Mouse (Mus musculus) hindbrain, embryonic 15.5 days (tissue): Measurements from ENCODE around the gene 9330182L06Rik. TPM values are rescaled to one million over a fixed set of nuclear protein-coding genes. Genes with fewer than 3 reads are reported as not detected.
A peak's percentile ranks its signal among the peaks of the same experiment; 100 is the strongest.

Source experiments
- ATAC-seq: fragments of 200-750 bp; cut with Nextera tagmentation; 2 replicates; pipeline ENCODE4 v1.8.0; 2017; ENCODE audit warnings: low read depth, moderate number of reproducible peaks, moderate TSS enrichment; ENCODE audit not compliant: low FRiP score
- H3K27ac ChIP-seq: fragments of 300-500 bp; sonication (generic); replicated peaks from 2 replicates; pipeline ENCODE4 v1.5.1; 2015; ENCODE audit warnings: mild to moderate bottlenecking, inconsistent platforms
- H3K27me3 ChIP-seq: fragments of 300-500 bp; sonication (generic); 2 replicates; pipeline ENCODE4 v1.6.1; 2015; ENCODE audit warnings: control low read depth, inconsistent platforms
- H3K36me3 ChIP-seq: fragments of 300-500 bp; sonication (generic); 2 replicates; pipeline ENCODE4 v1.6.1; 2015; ENCODE audit warnings: control low read depth, inconsistent platforms
- H3K4me1 ChIP-seq: fragments of 300-500 bp; sonication (generic); replicated peaks from 2 replicates; pipeline ENCODE4 v1.6.1; 2015; ENCODE audit warnings: control low read depth, inconsistent platforms
- H3K4me2 ChIP-seq: fragments of 300-500 bp; sonication (generic); 2 replicates; pipeline ENCODE4 v1.6.1; 2015; ENCODE audit warnings: moderate library complexity, mild to moderate bottlenecking, inconsistent platforms
- H3K4me3 ChIP-seq: fragments of 300-500 bp; sonication (generic); 2 replicates; pipeline ENCODE4 v1.5.1; 2015; ENCODE audit warnings: mild to moderate bottlenecking, inconsistent platforms
- H3K9ac ChIP-seq: fragments of 300-500 bp; sonication (generic); 2 replicates; pipeline ENCODE4 v1.6.1; 2015; ENCODE audit warnings: inconsistent platforms
- H3K9me3 ChIP-seq: fragments of 300-500 bp; sonication (generic); 2 replicates; pipeline ENCODE4 v1.6.1; 2016; ENCODE audit warnings: control low read depth, inconsistent platforms
- WGBS: fragments of 180-500 bp; shearing (Covaris S2); methylation state at CpG from one replicate; pipeline ENCODE4 v1.1.7; 2015; 5-methylcytosine and 5-hydroxymethylcytosine counted together
- polyA plus RNA-seq: library from polyadenylated mRNA; unstranded; fragments of >200 nt; fragmentation: Nextera tagmentation; extraction: Ambion mirVana; gene quantifications from 2 replicates; pipeline ENCODE4 v1.2.1, GENCODE M21; 2015

Gene 9330182L06Rik
- polyA plus RNA-seq = 23.3 and 25.7 TPM in 2 replicates

DNA sequence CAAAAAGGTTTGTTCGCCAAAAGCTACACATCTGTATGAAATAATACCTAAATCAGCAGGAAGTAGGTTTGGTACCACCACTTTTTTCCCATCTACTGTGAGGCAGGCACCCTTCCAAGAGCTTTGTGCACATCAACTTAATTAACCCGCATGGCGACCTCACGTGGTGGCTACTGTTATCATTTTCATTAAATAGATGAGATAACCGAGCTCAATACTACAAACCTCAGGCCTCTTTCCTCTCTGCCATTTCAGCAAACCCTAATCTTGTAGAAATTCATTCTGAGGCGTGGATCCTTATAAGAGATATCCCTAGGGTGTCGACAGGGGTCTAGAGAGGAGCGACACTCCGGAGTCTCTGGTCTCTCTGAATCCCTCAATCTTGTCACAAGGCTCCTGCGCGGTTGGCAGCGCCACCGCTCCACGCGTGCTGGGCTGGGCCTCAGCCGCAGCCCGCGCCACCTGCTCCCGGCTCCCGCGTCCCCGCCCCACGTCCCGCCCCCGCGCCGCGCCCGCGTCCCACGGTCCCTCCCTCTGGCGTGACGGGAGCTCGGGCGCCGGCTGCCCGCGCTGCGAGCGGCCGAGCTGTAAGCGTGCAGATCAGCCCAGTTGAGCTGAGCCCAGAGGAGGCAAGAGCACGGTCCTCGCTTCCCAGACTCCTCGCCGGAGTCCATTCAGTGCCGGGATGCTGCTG is at the start of gene 9330182L06Rik:
9330182L06Rik (plus strand) TSS at position 533 of the 694 bp plus-strand sequence.
- no peaks in the 10 kb centered on the region for H3K9me3 ChIP-seq
- peak; percentile 96 for ATAC-seq
- no peaks in the 10 kb centered on the region for H3K36me3 ChIP-seq
- H3K9ac ChIP-seq = peak within 1 kb of the TSS; percentile 81
- H3K4me1 ChIP-seq = peaks cover 27% of the 10 kb centered on the region
- H3K4me2 ChIP-seq = peak within 1 kb of the TSS; percentile 83
- WGBS = under 1% methylated on average over 47 of the region's 47 CpGs
- peak within 1 kb of the TSS; percentile 97 for H3K27ac ChIP-seq
- peak within 1 kb of the TSS; percentile 90 for H3K4me3 ChIP-seq
- no peaks in the 10 kb centered on the region for H3K27me3 ChIP-seq

DNA sequence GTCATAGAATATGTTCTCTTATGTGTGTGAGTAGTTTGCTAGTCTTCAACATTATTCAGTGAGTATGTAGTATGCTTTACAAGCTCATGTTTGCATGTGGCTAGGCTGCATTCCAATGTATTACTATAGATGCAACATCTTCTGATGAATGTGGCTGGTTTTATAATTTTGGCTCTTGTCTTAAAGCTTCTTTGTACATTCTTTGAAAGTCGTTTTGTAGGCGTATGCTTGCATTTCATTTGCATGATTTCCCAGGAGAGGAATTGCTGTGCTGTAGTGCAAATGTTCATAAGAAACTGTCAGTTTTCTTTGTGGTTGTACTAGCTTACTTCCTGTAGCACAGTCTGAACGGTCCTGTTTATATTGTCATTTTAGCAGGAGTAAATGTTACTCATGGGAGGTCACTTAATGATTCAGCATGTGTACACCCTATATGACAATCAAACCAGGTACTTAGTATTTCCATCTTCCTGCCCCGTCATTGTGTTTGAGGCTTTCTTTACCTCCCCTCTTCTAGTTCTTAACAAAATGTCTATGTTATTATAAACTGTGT is 38.4 kb upstream of the 9330182L06Rik start:
- Histone ChIP-seq H3K4me2 (no peak overlapping the region), H3K27ac (no peak overlapping the region), H3K4me3 (no peak overlapping the region), H3K27me3 (no peaks in the 10 kb centered on the region), H3K9ac (no peak overlapping the region), H3K9me3 (no peaks in the 10 kb centered on the region), H3K4me1 (no peaks in the 10 kb centered on the region), H3K36me3 (no peaks in the 10 kb centered on the region)
- no peak for ATAC-seq
- 71% methylated on average over 4 of the region's 4 CpGs for WGBS

DNA sequence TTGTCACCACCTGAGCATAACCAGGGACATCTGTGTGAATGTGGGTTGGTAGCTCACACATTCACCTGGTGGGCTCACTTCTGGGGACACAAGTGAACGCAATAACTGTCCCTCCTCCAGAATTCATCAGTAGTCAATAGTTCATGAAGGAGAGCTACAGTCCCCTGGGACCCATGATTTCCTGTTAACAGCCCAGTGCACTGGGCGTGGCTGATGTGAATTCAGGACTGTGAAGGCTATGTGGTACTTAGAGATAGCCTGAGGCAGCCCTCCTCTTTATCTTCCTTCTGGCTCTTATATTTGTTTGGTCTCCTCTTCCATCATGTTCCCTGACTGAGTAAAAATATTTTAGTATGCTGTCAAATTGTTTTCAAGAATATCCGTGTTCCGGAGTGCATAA is 1.6 kb upstream of the 9330182L06Rik start:
- ATAC-seq = no peak
- WGBS = 64% methylated on average over 4 of the region's 4 CpGs
- H3K4me3 ChIP-seq = no peak overlapping the region
- no peak overlapping the region for H3K4me2 ChIP-seq
- H3K4me1 ChIP-seq = peaks cover 27% of the 10 kb centered on the region
- no peaks in the 10 kb centered on the region for H3K9me3 ChIP-seq
- no peak overlapping the region for H3K27ac ChIP-seq
- H3K36me3 ChIP-seq = no peaks in the 10 kb centered on the region
- no peak overlapping the region for H3K9ac ChIP-seq
- H3K27me3 ChIP-seq = no peaks in the 10 kb centered on the region

DNA sequence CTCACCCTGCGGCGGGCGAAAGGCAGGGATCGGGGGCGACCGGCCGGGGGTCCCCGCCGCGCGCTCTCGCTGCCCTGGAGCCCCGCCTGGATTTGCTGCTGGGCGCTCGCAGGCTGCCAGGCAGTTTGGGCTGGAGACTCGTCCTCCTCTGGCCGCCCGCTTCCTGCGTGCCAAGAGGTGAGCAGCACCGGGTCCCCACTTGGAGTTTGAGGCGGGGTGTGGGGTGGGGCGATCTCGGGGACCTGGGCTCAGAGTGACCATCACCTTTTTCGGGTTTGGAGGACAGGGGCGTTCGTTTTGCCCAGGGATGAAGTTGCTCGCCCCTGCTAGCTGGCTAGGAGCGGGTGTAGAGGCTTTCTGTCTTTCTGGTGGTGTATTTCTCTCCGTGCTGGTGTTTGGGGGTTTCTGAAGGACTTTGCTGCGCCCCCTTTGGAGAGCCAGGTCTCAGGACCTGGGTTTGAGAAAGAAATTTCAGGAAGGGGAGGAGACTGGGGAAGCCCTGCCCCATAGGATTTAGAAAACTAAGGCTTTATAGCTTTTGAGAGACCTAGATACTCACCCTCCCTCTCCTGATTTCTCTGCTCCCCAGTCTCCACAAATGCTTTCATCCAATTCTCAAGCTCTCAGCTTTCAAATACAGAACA is 484 bp downstream of the 9330182L06Rik start:
- Histone ChIP-seq H3K9me3 (no peaks in the 10 kb centered on the region), H3K27me3 (no peaks in the 10 kb centered on the region), H3K4me2 (peak overlapping the region; percentile 83), H3K9ac (peak overlapping the region; percentile 81), H3K4me3 (peak overlapping the region; percentile 90), H3K4me1 (peaks cover 27% of the 10 kb centered on the region), H3K36me3 (no peaks in the 10 kb centered on the region), H3K27ac (peak overlapping the region; percentile 97)
- ATAC-seq = peak; percentile 87; the same call in 1 of the 2 replicates
- WGBS = 0% methylated on average over 30 of the region's 30 CpGs

DNA sequence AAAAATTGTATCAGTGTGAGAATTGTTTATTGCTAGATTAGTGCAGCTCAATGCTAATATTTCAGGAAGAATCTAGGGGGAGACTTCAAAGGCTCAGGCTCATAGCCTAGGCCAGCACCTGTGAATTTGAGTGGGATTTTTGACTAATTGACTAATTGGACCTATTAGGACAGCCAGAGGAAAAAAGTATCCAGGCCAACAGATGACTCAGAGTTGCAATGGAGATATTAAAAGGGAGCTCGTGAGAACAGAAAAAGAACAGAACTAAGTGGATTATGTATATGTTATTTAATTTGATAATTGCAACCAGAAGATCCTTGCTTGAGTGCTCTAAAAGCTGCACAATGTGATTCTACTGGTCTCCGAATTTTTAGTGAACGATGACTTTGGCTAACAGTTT is 3.7 kb downstream of the 9330182L06Rik start:
- peaks cover 27% of the 10 kb centered on the region for H3K4me1 ChIP-seq
- no peak for ATAC-seq
- no peak overlapping the region for H3K4me2 ChIP-seq
- no peaks in the 10 kb centered on the region for H3K9me3 ChIP-seq
- H3K9ac ChIP-seq = no peak overlapping the region
- H3K4me3 ChIP-seq = no peak overlapping the region
- no peak overlapping the region for H3K27ac ChIP-seq
- 86% methylated on average over 3 of the region's 3 CpGs for WGBS
- H3K36me3 ChIP-seq = no peaks in the 10 kb centered on the region
- H3K27me3 ChIP-seq = no peaks in the 10 kb centered on the region

DNA sequence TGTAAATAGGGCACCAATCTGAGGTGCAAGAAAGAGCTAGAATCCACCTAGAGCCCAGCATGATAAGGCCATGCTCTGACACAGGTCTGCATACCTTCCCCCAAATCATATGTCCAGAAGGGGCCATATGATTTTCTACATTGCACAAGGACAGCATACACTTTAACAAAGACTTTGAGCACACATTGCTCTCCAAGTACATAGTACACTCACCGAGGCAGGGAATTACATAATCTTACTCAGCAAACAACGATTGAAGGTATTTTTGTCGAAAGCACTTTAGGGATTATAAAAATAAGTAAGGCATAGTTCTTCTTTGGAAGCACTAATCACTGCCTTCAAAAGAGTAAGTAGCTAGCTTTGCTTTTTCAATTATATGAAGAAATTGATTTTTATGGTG is 7.1 kb downstream of the 9330182L06Rik start:
- Histone ChIP-seq H3K27me3 (no peaks in the 10 kb centered on the region), H3K4me3 (no peak overlapping the region), H3K4me1 (peaks cover 12% of the 10 kb centered on the region; the same call in 1 of the 2 replicates), H3K9ac (no peak overlapping the region), H3K27ac (no peak overlapping the region), H3K9me3 (no peaks in the 10 kb centered on the region), H3K4me2 (no peak overlapping the region), H3K36me3 (no peaks in the 10 kb centered on the region)
- ATAC-seq = no peak
- 86% methylated on average over 3 of the region's 3 CpGs for WGBS

DNA sequence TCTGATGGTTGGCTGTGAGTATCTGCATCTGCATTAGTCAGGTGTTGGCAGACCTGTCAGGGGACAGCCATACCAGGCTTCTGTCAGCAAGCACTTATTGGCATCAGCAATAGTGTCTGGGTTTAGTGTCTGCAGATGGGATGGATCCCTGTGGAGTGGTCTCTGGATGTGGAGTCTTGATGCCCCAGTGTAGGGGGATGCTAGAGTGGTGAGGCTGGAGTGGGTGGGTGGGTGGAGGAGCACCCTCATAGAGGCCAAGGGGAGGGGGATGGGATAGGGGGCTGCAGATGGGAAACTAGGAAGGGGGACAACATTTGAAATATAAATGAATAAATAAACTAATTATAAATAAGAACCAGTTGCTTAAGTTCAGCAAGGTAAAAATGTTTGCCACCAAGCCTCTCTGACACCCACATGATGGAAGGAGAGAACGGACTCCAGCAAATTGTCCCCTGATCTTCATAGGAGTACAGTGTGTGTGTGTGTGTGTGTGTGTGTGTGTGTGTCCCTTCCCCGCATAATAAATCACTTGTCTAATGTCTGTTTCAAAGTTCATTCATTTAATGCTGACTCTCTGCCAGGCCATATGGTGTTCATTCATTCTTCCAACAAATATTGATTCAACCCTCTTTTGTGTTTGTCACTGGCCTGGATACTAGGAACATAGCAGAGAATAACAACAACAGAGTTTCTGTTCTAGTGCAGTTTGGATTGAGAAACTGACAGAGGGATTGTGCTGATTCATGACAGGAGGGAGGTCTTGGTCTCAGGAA is 30.0 kb downstream of the 9330182L06Rik start:
- Histone ChIP-seq H3K9me3 (no peaks in the 10 kb centered on the region), H3K4me3 (no peak overlapping the region), H3K4me2 (no peak overlapping the region), H3K9ac (no peak overlapping the region), H3K27ac (no peak overlapping the region), H3K36me3 (no peaks in the 10 kb centered on the region), H3K4me1 (no peaks in the 10 kb centered on the region), H3K27me3 (no peaks in the 10 kb centered on the region)
- ATAC-seq = peak; percentile 71
- 53% methylated on average over 2 of the region's 2 CpGs for WGBS

DNA sequence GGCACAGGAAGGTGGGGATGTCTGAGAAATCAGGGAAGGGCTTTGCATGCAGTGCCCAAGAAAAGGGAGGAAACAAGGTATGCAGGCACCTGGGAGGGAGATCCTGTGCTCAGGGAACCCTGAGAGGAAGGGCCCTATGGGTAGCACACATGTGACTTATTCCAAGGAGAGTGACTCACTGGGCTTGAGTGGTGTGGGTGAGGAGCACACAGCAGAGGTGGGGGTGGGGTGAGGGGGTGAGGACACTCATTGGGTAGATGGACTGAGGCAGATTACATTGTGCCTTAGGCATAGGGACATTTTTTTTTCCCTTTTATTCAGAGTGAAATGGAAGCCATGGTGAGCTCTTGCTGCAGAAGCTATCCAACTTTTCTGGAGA is 30.6 kb downstream of the 9330182L06Rik start:
- H3K36me3 ChIP-seq = no peaks in the 10 kb centered on the region
- no peak overlapping the region for H3K4me2 ChIP-seq
- no peak overlapping the region for H3K9ac ChIP-seq
- H3K4me3 ChIP-seq = no peak overlapping the region
- no peaks in the 10 kb centered on the region for H3K4me1 ChIP-seq
- no peaks in the 10 kb centered on the region for H3K27me3 ChIP-seq
- peak; percentile 66 for ATAC-seq
- no peak overlapping the region for H3K27ac ChIP-seq
- no peaks in the 10 kb centered on the region for H3K9me3 ChIP-seq

DNA sequence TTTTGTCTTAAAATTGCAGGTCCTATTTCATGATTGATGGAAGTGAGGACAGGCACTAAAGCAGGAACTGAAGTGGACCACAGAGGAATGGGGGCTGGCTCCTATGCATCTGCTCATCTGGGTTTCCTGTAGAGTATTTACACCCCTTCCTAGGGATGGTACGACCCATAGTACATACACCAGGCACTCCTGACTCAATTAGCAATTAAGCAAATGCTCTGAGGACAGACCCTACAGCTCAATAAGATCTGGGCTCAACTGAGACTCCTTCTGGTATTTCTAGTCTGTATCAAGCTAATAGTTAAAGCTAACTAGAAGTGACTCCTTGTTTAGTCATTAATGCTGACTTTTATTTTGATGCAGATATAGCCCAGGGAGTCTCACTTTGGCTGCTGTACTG is 60.9 kb downstream of the 9330182L06Rik start:
- WGBS = 48% methylated on average over 1 of the region's 1 CpGs
- H3K9ac ChIP-seq = no peak overlapping the region
- no peak; the same call in 1 of the 2 replicates for ATAC-seq
- H3K4me2 ChIP-seq = no peak overlapping the region
- no peak overlapping the region for H3K4me3 ChIP-seq
- H3K36me3 ChIP-seq = no peaks in the 10 kb centered on the region
- H3K4me1 ChIP-seq = no peaks in the 10 kb centered on the region
- no peaks in the 10 kb centered on the region for H3K9me3 ChIP-seq
- H3K27me3 ChIP-seq = no peaks in the 10 kb centered on the region
- H3K27ac ChIP-seq = no peak overlapping the region

DNA sequence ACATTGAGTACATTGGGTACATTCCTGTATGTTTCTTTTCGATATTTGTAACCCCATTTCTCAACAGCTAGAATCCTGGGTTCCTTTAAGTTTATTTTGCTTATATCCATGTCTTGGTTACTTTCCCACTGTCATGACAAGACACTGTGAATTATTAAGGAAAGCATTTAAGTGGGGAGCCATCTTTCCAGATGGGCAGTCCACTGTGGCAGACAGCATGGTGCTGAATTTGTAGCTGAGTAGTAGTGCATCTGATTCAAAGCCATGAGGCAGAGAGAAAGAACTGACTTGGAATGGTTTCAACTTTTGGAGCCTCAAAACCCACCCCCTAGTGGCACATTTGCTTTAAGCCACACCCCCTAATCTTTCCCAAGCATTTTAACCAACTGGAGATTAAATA is 61.6 kb downstream of the 9330182L06Rik start:
- H3K9me3 ChIP-seq = no peaks in the 10 kb centered on the region
- H3K27ac ChIP-seq = no peak overlapping the region
- no peaks in the 10 kb centered on the region for H3K27me3 ChIP-seq
- H3K9ac ChIP-seq = no peak overlapping the region
- H3K36me3 ChIP-seq = no peaks in the 10 kb centered on the region
- no peak for ATAC-seq
- WGBS = 91% methylated on average over 1 of the region's 1 CpGs
- no peak overlapping the region for H3K4me3 ChIP-seq
- H3K4me1 ChIP-seq = no peaks in the 10 kb centered on the region
- no peak overlapping the region for H3K4me2 ChIP-seq

DNA sequence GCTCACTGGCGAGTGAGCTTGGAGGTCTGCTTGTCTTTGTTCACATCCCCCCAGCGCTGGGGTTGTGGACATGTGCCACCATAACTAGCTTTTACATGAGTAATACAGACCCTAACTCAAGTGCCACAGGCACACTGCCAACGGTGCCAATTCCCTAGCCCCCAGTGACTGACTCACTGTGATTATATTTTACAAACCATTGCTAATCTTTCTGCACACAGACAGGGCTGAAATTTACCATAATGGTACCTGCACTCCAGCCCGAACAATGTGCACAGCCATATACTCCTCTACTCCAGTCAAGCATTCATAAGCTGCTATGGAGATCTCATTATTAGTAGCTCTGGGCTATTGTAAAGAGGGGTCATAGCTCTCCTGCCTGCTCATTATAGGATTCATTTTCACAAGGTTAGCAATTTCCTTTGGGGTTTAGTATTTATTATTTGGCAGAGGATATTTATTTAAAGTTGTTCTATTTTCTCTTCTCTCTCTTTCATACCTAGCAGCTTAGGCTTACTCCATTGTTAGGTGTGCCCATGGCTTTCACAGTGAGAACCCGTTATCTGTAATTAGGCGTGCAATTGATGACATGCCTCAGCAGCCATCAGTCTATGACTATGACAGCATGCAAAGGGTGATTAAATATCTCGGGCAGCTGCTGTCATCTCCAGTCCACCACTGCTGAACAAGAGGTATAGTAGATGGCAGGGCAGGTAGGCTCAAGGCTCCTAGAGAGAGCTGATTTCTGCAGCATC is 73.0 kb downstream of the 9330182L06Rik start:
- H3K36me3 ChIP-seq = no peaks in the 10 kb centered on the region
- peak overlapping the region; percentile 8; the same call in 1 of the 2 replicates for H3K4me2 ChIP-seq
- WGBS = 31% methylated on average over 7 of the region's 7 CpGs
- H3K4me3 ChIP-seq = no peak overlapping the region
- no peaks in the 10 kb centered on the region for H3K9me3 ChIP-seq
- H3K4me1 ChIP-seq = peaks cover 16% of the 10 kb centered on the region
- ATAC-seq = peak; percentile 86
- H3K27ac ChIP-seq = peak overlapping the region; percentile 85
- no peaks in the 10 kb centered on the region for H3K27me3 ChIP-seq
- H3K9ac ChIP-seq = peak overlapping the region; percentile 15; the same call in 1 of the 2 replicates
